ENCODE assay signal across 8 mouse cellular contexts in genomic region chr5:122798557-122799378, GRCm38 (mm10). TPM values are rescaled to one million over a fixed set of nuclear protein-coding genes. Genes with fewer than 3 reads are reported as not detected.
DNase-seq lines count a peak whose midpoint lies in the region; ATAC-seq lines count a peak whose summit lies in the region.

No protein-coding gene starts in this region.

- H3K4me3 ChIP-seq in forebrain, embryonic 13.5 days, result no peak overlapping the region

- no peak overlapping the region for H3K9ac ChIP-seq in forebrain, embryonic 13.5 days

- peak overlapping the region; percentile 74 for H3K27ac ChIP-seq in forebrain, embryonic 13.5 days

- WGBS in forebrain, embryonic 13.5 days, result 58% methylated on average over 17 of the region's 17 CpGs

- peaks cover 30% of the 10 kb centered on the region for H3K4me1 ChIP-seq in forebrain, embryonic 13.5 days

- H3K27me3 ChIP-seq in forebrain, embryonic 13.5 days, result no peaks in the 10 kb centered on the region

- no peaks in the 10 kb centered on the region for H3K9me3 ChIP-seq in forebrain, embryonic 13.5 days (replicated peaks)

- peaks cover 96% of the 10 kb centered on the region for H3K36me3 ChIP-seq in forebrain, embryonic 13.5 days (ENCODE audit: poor library complexity, severe bottlenecking)

- peak; percentile 32 for DNase-seq in spleen, adult 12 weeks (ENCODE audit: low spot score)
- DNase-seq in spleen, adult 18-20 months, result no peak
- peak; percentile 73 to 87 for DNase-seq in layer of hippocampus, postnatal 14 days (ENCODE audit: low spot score in 2 of 2)
- peak; percentile 87 for DNase-seq in lung, postnatal 10 days
- peak; percentile 42 to 71 for DNase-seq in spleen, postnatal 10 days (ENCODE audit: low spot score in 2 of 2)
- DNase-seq in c-Kit-positive CD71-positive TER-119-positive erythroid progenitor cells, embryonic 14.5 days (ENCODE audit: low spot score), result no peak

- H3K4me2 ChIP-seq in forebrain, embryonic 13.5 days, result no peak overlapping the region

- ATAC-seq in forebrain, embryonic 13.5 days, result peak; percentile 71
- ATAC-seq in hematopoietic stem cell, adult 5-6 weeks (replicated peaks in 1 of 2; ENCODE audit: insufficient read depth in 1 of 2, low FRiP score in 2 of 2, low TSS enrichment in 1 of 2, low read depth in 1 of 2, poor library complexity in 2 of 2, severe bottlenecking in 2 of 2), result peak; percentile 75 to 88

RNA-seq across cellular contexts. Expression of gene Camkk2, which starts 19.6 kb away (rescaled TPM):
- 40.0 and 41.1 TPM in 2 replicates for polyA plus RNA-seq in forebrain, embryonic 13.5 days (2015; fragmentation: Nextera tagmentation; extraction: Ambion mirVana)
- total RNA-seq in hematopoietic stem cell, adult 5-6 weeks (2017), result 23.7 and 41.6 TPM in 2 replicates
- 100 to 1,000 TPM; 116 to 120 TPM for total RNA-seq in layer of hippocampus, postnatal 14 days (2021)

RNA-seq across cellular contexts. Expression of gene Anapc5, which starts 22.4 kb away (rescaled TPM):
- 552 and 565 TPM in 2 replicates for polyA plus RNA-seq in forebrain, embryonic 13.5 days (2015; fragmentation: Nextera tagmentation; extraction: Ambion mirVana)
- 311 and 361 TPM in 2 replicates for total RNA-seq in hematopoietic stem cell, adult 5-6 weeks (2017)
- total RNA-seq in layer of hippocampus, postnatal 14 days (2021), result 100 to 1,000 TPM; 215 to 219 TPM

RNA-seq across cellular contexts. Expression of gene Rnf34, which starts 51.1 kb away (rescaled TPM):
- 51.9 and 56.0 TPM in 2 replicates for polyA plus RNA-seq in forebrain, embryonic 13.5 days (2015; fragmentation: Nextera tagmentation; extraction: Ambion mirVana)
- 21.6 and 21.7 TPM in 2 replicates for total RNA-seq in hematopoietic stem cell, adult 5-6 weeks (2017)
- total RNA-seq in layer of hippocampus, postnatal 14 days (2021), result 10 to 100 TPM; 47.1 to 53.0 TPM

Comparison
In these comparisons a context has a peak if more than half of its experiments do, and no peak if none do; other contexts are left out.
1. DNase-seq: peak in spleen, adult 12 weeks (single experiment), layer of hippocampus, postnatal 14 days (2 of 2), lung, postnatal 10 days (single experiment) and spleen, postnatal 10 days (2 of 2); none in spleen, adult 18-20 months (0 of 2) and c-Kit-positive CD71-positive TER-119-positive erythroid progenitor cells, embryonic 14.5 days (single experiment).